Mouse (Mus musculus) cerebellum, adult 9-10 months (tissue): ENCODE measurements around the gene Cacna2d4.

Experiments used
- DNase-seq: peaks from one replicate; pipeline ENCODE4 v3.0.0; 2022

The Cacna2d4 gene

GRCm38 (mm10) chr6:119224451-119225195 lies 11.7 kb upstream of the Cacna2d4 start:
- no peak for DNase-seq

- DNase-seq, result no peak
These were observed 11.1 kb upstream of the Cacna2d4 start for GRCm38 (mm10) chr6:119225226-119225625.

GRCm38 (mm10) chr6:119225731-119226130 lies 10.6 kb upstream of the Cacna2d4 start:
- no peak for DNase-seq

GRCm38 (mm10) chr6:119227001-119227400 lies 9.3 kb upstream of the Cacna2d4 start:
- no peak for DNase-seq

- DNase-seq, result no peak
These were observed 7.3 kb upstream of the Cacna2d4 start for GRCm38 (mm10) chr6:119228861-119229603.

GRCm38 (mm10) chr6:119233066-119233465 lies 3.3 kb upstream of the Cacna2d4 start:
- DNase-seq, result no peak

- no peak for DNase-seq
These were observed 885 bp upstream of the Cacna2d4 start for GRCm38 (mm10) chr6:119235441-119235840.

- DNase-seq, result peak; percentile 87
These were observed 1.2 kb downstream of the Cacna2d4 start for GRCm38 (mm10) chr6:119237427-119237989.

- no peak for DNase-seq
These were observed 3.1 kb downstream of the Cacna2d4 start for GRCm38 (mm10) chr6:119239341-119240005.

- DNase-seq, result no peak
These were observed 3.9 kb downstream of the Cacna2d4 start for GRCm38 (mm10) chr6:119240256-119240655.

- no peak for DNase-seq
These were observed 4.8 kb downstream of the Cacna2d4 start for GRCm38 (mm10) chr6:119240871-119241705.

GRCm38 (mm10) chr6:119246082-119246481 lies 9.8 kb downstream of the Cacna2d4 start:
- DNase-seq, result no peak

GRCm38 (mm10) chr6:119248578-119248977 lies 12.3 kb downstream of the Cacna2d4 start:
- no peak for DNase-seq

- no peak for DNase-seq
These were observed 13.4 kb downstream of the Cacna2d4 start for GRCm38 (mm10) chr6:119249726-119250125.

GRCm38 (mm10) chr6:119251704-119252103 lies 15.4 kb downstream of the Cacna2d4 start:
- no peak for DNase-seq

GRCm38 (mm10) chr6:119276713-119277112 lies 40.4 kb downstream of the Cacna2d4 start:
- DNase-seq, result no peak

GRCm38 (mm10) chr6:119280761-119281160 lies 44.4 kb downstream of the Cacna2d4 start:
- peak; percentile 82 for DNase-seq

GRCm38 (mm10) chr6:119301310-119301709 lies 65.0 kb downstream of the Cacna2d4 start:
- peak; percentile 90 for DNase-seq

GRCm38 (mm10) chr6:119303331-119303730 lies 67.0 kb downstream of the Cacna2d4 start:
- no peak for DNase-seq

- DNase-seq, result no peak
These were observed 71.6 kb downstream of the Cacna2d4 start for GRCm38 (mm10) chr6:119307867-119308413.

- no peak for DNase-seq
These were observed 73.8 kb downstream of the Cacna2d4 start for GRCm38 (mm10) chr6:119310176-119310575.

- DNase-seq, result no peak
These were observed 76.1 kb downstream of the Cacna2d4 start for GRCm38 (mm10) chr6:119312381-119312780.
